Mouse (Mus musculus): ENCODE data around the gene Tmem114.

The Tmem114 gene

GRCm38 (mm10) chr16:8406708-8407107, 18.2 kb downstream of the Tmem114 start:
- DNase-seq (ENCODE audit: low spot score), result peak; percentile 90

- no peak for DNase-seq (ENCODE audit: low spot score)
These were observed 22.3 kb downstream of the Tmem114 start for GRCm38 (mm10) chr16:8402663-8403062.

- DNase-seq (ENCODE audit: low spot score), result peak; percentile 60
These were observed 23.6 kb downstream of the Tmem114 start for GRCm38 (mm10) chr16:8401171-8401955.

- no peak for DNase-seq (ENCODE audit: low spot score)
These were observed 25.1 kb downstream of the Tmem114 start for GRCm38 (mm10) chr16:8399868-8400267.

GRCm38 (mm10) chr16:8394946-8395345, 30.0 kb downstream of the Tmem114 start:
- DNase-seq (ENCODE audit: low spot score), result no peak

GRCm38 (mm10) chr16:8388491-8388890, 36.4 kb downstream of the Tmem114 start:
- no peak for DNase-seq (ENCODE audit: low spot score)

GRCm38 (mm10) chr16:8386386-8386785, 38.5 kb downstream of the Tmem114 start:
- no peak for DNase-seq (ENCODE audit: low spot score)

- no peak for DNase-seq (ENCODE audit: low spot score)
These were observed 39.3 kb downstream of the Tmem114 start for GRCm38 (mm10) chr16:8385679-8386078.

GRCm38 (mm10) chr16:8384772-8385171, 40.2 kb downstream of the Tmem114 start:
- DNase-seq (ENCODE audit: low spot score), result no peak

- no peak for DNase-seq (ENCODE audit: low spot score)
These were observed 41.5 kb downstream of the Tmem114 start for GRCm38 (mm10) chr16:8383396-8383795.

- no peak for DNase-seq (ENCODE audit: low spot score)
These were observed 61.9 kb downstream of the Tmem114 start for GRCm38 (mm10) chr16:8363066-8363465.
